ENCODE assay signal across 19 mouse cellular contexts in the genomic region with DNA sequence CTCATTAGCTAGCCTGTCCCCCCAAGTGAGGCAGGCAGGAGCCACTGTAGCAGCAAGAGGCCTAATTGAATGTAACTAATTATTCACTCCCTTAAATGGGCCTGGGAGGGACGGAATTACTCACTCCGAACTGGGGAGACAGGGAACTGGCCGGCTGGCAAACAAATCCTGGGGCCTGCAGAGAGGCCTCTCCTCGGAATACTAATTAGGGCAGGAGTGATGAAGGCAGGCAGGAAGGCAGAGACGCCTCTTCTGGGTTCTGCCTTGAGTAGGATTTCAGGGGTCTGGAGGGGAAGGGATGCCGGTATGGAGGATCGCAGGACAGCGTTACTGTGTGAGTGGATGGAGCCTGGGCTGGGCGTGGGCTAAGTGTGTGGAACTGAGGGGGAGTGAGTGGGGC. TPM values are rescaled to one million over a fixed set of nuclear protein-coding genes. Genes with fewer than 3 reads are reported as not detected.
DNase-seq lines count a peak whose midpoint lies in the region; ATAC-seq lines count a peak whose summit lies in the region.
"Had no signal": no experiment of that assay in that cellular context is flagged by ENCODE, and none has a peak within 500 bp of the region (broad histone marks: within the 10 kb centered on the region; RNA-seq: fewer than 3 reads in every experiment).

No protein-coding gene starts in this region.

- WGBS in forebrain, embryonic 12.5 days = under 1% methylated on average over 9 of the region's 9 CpGs
- WGBS in hindbrain, embryonic 15.5 days = 8% methylated on average over 9 of the region's 9 CpGs
- WGBS in midbrain, embryonic 15.5 days = 5% methylated on average over 9 of the region's 9 CpGs

- H3K9ac ChIP-seq in forebrain, embryonic 12.5 days = 0 out of 2 replicates have a peak overlapping the region, but pooled peaks have one; percentile 21
- no peak overlapping the region for H3K9ac ChIP-seq in hindbrain, embryonic 15.5 days
- H3K9ac ChIP-seq in midbrain, embryonic 15.5 days = no peak overlapping the region
- H3K9ac ChIP-seq: embryonic facial prominence, embryonic 12.5 days had no signal

- peak; percentile 79 for ATAC-seq in forebrain, embryonic 12.5 days (ENCODE audit: low FRiP score)
- ATAC-seq in hindbrain, embryonic 15.5 days (ENCODE audit: low FRiP score, low read depth) = peak; percentile 61; the same call in 1 of the 2 replicates
- ATAC-seq in midbrain, embryonic 15.5 days (replicated peaks) = peak; percentile 26

- H3K4me3 ChIP-seq in forebrain, embryonic 12.5 days (replicated peaks) = no peak overlapping the region
- H3K4me3 ChIP-seq in hindbrain, embryonic 15.5 days = no peak overlapping the region
- no peak overlapping the region for H3K4me3 ChIP-seq in midbrain, embryonic 15.5 days
- H3K4me3 ChIP-seq: embryonic facial prominence, embryonic 12.5 days; layer of hippocampus, adult 2 months had no signal

- peak; percentile 44 for DNase-seq in brain, adult 2 months (ENCODE audit: low read depth, low spot score)
- no peak for DNase-seq in B cell, adult 2 months
- no peak for DNase-seq in yolk sac, embryonic 10.5 days (ENCODE audit: low spot score)
- DNase-seq in layer of hippocampus, postnatal 25 days (ENCODE audit: extremely low spot score in 1 of 2, low spot score in 1 of 2) = no peak
- DNase-seq in layer of hippocampus, adult 11-12 months (ENCODE audit: low spot score) = no peak
- DNase-seq: adrenal gland, postnatal 10 days; cerebellum, adult 11 months; kidney, adult 2 months; right cerebral cortex, adult 18-20 months had no signal

- no peaks in the 10 kb centered on the region for H3K9me3 ChIP-seq in forebrain, embryonic 12.5 days
- no peaks in the 10 kb centered on the region for H3K9me3 ChIP-seq in hindbrain, embryonic 15.5 days
- no peaks in the 10 kb centered on the region for H3K9me3 ChIP-seq in midbrain, embryonic 15.5 days
- H3K9me3 ChIP-seq: embryonic facial prominence, embryonic 12.5 days had no signal

- H3K4me2 ChIP-seq in forebrain, embryonic 12.5 days = peak overlapping the region; percentile 42
- peak overlapping the region; percentile 7; the same call in 1 of the 2 replicates for H3K4me2 ChIP-seq in hindbrain, embryonic 15.5 days
- H3K4me2 ChIP-seq in midbrain, embryonic 15.5 days = peak overlapping the region; percentile 19; the same call in 1 of the 2 replicates
- H3K4me2 ChIP-seq: embryonic facial prominence, embryonic 12.5 days had no signal

- peaks cover 53% of the 10 kb centered on the region for H3K4me1 ChIP-seq in forebrain, embryonic 12.5 days
- H3K4me1 ChIP-seq in hindbrain, embryonic 15.5 days (replicated peaks) = peaks cover 56% of the 10 kb centered on the region
- H3K4me1 ChIP-seq in midbrain, embryonic 15.5 days = peaks cover 43% of the 10 kb centered on the region
- H3K4me1 ChIP-seq: embryonic facial prominence, embryonic 12.5 days had no signal

- no peaks in the 10 kb centered on the region for H3K36me3 ChIP-seq in forebrain, embryonic 12.5 days (replicated peaks)
- H3K36me3 ChIP-seq in hindbrain, embryonic 15.5 days = no peaks in the 10 kb centered on the region
- no peaks in the 10 kb centered on the region for H3K36me3 ChIP-seq in midbrain, embryonic 15.5 days (replicated peaks)
- H3K36me3 ChIP-seq: embryonic facial prominence, embryonic 12.5 days had no signal

- peak overlapping the region; percentile 82 for H3K27ac ChIP-seq in forebrain, embryonic 12.5 days
- 0 out of 2 replicates have a peak overlapping the region, but pooled peaks have one; percentile 21 for H3K27ac ChIP-seq in hindbrain, embryonic 15.5 days (replicated peaks)
- peak overlapping the region; percentile 61 for H3K27ac ChIP-seq in midbrain, embryonic 15.5 days
- H3K27ac ChIP-seq: embryonic facial prominence, embryonic 12.5 days; layer of hippocampus, adult 2 months had no signal

- peaks cover 81% of the 10 kb centered on the region for H3K27me3 ChIP-seq in forebrain, embryonic 12.5 days
- H3K27me3 ChIP-seq in hindbrain, embryonic 15.5 days = peaks cover 25% of the 10 kb centered on the region
- H3K27me3 ChIP-seq in midbrain, embryonic 15.5 days (replicated peaks) = peaks cover 14% of the 10 kb centered on the region

RNA-seq across cellular contexts. Expression of a gene that starts 13.5 kb away (rescaled TPM):
- not detected in 2 replicates for polyA plus RNA-seq in forebrain, embryonic 12.5 days (2016; fragmentation: Nextera tagmentation; extraction: Ambion mirVana)
- not detected in 2 replicates for polyA plus RNA-seq in hindbrain, embryonic 15.5 days (2015; fragmentation: Nextera tagmentation; extraction: Ambion mirVana)
- not detected in 2 replicates for polyA plus RNA-seq in midbrain, embryonic 15.5 days (2015; fragmentation: Nextera tagmentation; extraction: Ambion mirVana)
- total RNA-seq in layer of hippocampus, postnatal 25 days (2021) = not detected
- total RNA-seq: adrenal gland, postnatal 10 days; CH12.LX; granulocyte monocyte progenitor cell, adult 5-6 weeks; layer of hippocampus, adult 2 months; left cerebral cortex, postnatal 25 days had no signal
- polyA plus RNA-seq: embryonic facial prominence, embryonic 12.5 days; heart, postnatal 0 days; kidney, adult 2 months; liver, embryonic 16.5 days had no signal

RNA-seq across cellular contexts. Expression of a gene that starts 21.6 kb away (rescaled TPM):
- polyA plus RNA-seq in forebrain, embryonic 12.5 days (2016; fragmentation: Nextera tagmentation; extraction: Ambion mirVana) = 2.7 and 4.8 TPM in 2 replicates
- 5.6 and 6.9 TPM in 2 replicates for polyA plus RNA-seq in hindbrain, embryonic 15.5 days (2015; fragmentation: Nextera tagmentation; extraction: Ambion mirVana)
- 5.5 and 6.3 TPM in 2 replicates for polyA plus RNA-seq in midbrain, embryonic 15.5 days (2015; fragmentation: Nextera tagmentation; extraction: Ambion mirVana)
- 1 to 10 TPM in 1 of 2 experiments, under 1 TPM in 1; 0.66 to 1.6 TPM for total RNA-seq in layer of hippocampus, postnatal 25 days (2021)
- total RNA-seq: granulocyte monocyte progenitor cell, adult 5-6 weeks had no signal

RNA-seq across cellular contexts. Expression of a gene that starts 42.4 kb away (rescaled TPM):
- polyA plus RNA-seq in forebrain, embryonic 12.5 days (2016; fragmentation: Nextera tagmentation; extraction: Ambion mirVana) = 138 and 144 TPM in 2 replicates
- polyA plus RNA-seq in hindbrain, embryonic 15.5 days (2015; fragmentation: Nextera tagmentation; extraction: Ambion mirVana) = 95.1 and 99.3 TPM in 2 replicates
- 123 and 126 TPM in 2 replicates for polyA plus RNA-seq in midbrain, embryonic 15.5 days (2015; fragmentation: Nextera tagmentation; extraction: Ambion mirVana)
- 10 to 100 TPM; 50.2 to 56.1 TPM for total RNA-seq in layer of hippocampus, postnatal 25 days (2021)

Comparison
In these comparisons a context has a peak if more than half of its experiments do, and no peak if none do; other contexts are left out.
1. ATAC-seq: peak in every context shown above with its lines; median percentile 79 in forebrain, embryonic 12.5 days; 61 in hindbrain, embryonic 15.5 days; 26 in midbrain, embryonic 15.5 days.
2. H3K27ac ChIP-seq: peak in every context shown above with its lines; median percentile 82 in forebrain, embryonic 12.5 days; 61 in midbrain, embryonic 15.5 days; 21 in hindbrain, embryonic 15.5 days.